Mouse (Mus musculus) embryonic facial prominence, embryonic 13.5 days (tissue): ENCODE measurements around the gene Snai3. TPM values are rescaled to one million over a fixed set of nuclear protein-coding genes. Genes with fewer than 3 reads are reported as not detected.

Experiments
- ATAC-seq: fragments of 200-750 bp; cut with Nextera tagmentation; 2 replicates; pipeline ENCODE4 v1.8.0; 2017; ENCODE audit warnings: low read depth; ENCODE audit not compliant: insufficient number of reproducible peaks, insufficient read depth, low FRiP score, low TSS enrichment
- H3K27ac ChIP-seq: fragments of 300-500 bp; sonication (generic); 2 replicates; pipeline ENCODE4 v1.5.1; 2015; ENCODE audit warnings: moderate library complexity, mild to moderate bottlenecking, inconsistent platforms
- H3K27me3 ChIP-seq: fragments of 300-500 bp; sonication (generic); 2 replicates; pipeline ENCODE4 v1.6.1; 2015; ENCODE audit warnings: mild to moderate bottlenecking, inconsistent platforms
- H3K36me3 ChIP-seq: fragments of 300-500 bp; sonication (generic); 2 replicates; pipeline ENCODE4 v1.6.1; 2015; ENCODE audit warnings: mild to moderate bottlenecking, inconsistent platforms
- H3K4me1 ChIP-seq: fragments of 300-500 bp; sonication (generic); 2 replicates; pipeline ENCODE4 v1.6.1; 2015; ENCODE audit warnings: inconsistent platforms
- H3K4me2 ChIP-seq: fragments of 300-500 bp; sonication (generic); 2 replicates; pipeline ENCODE4 v1.6.1; 2015; ENCODE audit warnings: moderate library complexity, mild to moderate bottlenecking, inconsistent platforms
- H3K4me3 ChIP-seq: fragments of 300-500 bp; sonication (generic); 2 replicates; pipeline ENCODE4 v1.5.1; 2015; ENCODE audit warnings: mild to moderate bottlenecking, inconsistent platforms
- H3K9ac ChIP-seq: fragments of 300-500 bp; sonication (generic); 2 replicates; pipeline ENCODE4 v1.6.1; 2015; ENCODE audit warnings: mild to moderate bottlenecking, inconsistent platforms
- H3K9me3 ChIP-seq: fragments of 300-500 bp; sonication (generic); 2 replicates; pipeline ENCODE4 v1.6.1; 2016; ENCODE audit warnings: inconsistent platforms
- WGBS: fragments of 180-500 bp; shearing (Covaris S2); methylation state at CpG from one replicate; pipeline ENCODE4 v1.1.7; 2015; ENCODE audit warnings: mixed read lengths; 5-methylcytosine and 5-hydroxymethylcytosine counted together
- polyA plus RNA-seq: library from polyadenylated mRNA; unstranded; fragments of >200 nt; fragmentation: Nextera tagmentation; extraction: Ambion mirVana; gene quantifications from 2 replicates; pipeline ENCODE4 v1.2.1, GENCODE M21; 2015

Gene Snai3
- polyA plus RNA-seq, 1 experiment from 2014 or later = 1.2 TPM

DNA sequence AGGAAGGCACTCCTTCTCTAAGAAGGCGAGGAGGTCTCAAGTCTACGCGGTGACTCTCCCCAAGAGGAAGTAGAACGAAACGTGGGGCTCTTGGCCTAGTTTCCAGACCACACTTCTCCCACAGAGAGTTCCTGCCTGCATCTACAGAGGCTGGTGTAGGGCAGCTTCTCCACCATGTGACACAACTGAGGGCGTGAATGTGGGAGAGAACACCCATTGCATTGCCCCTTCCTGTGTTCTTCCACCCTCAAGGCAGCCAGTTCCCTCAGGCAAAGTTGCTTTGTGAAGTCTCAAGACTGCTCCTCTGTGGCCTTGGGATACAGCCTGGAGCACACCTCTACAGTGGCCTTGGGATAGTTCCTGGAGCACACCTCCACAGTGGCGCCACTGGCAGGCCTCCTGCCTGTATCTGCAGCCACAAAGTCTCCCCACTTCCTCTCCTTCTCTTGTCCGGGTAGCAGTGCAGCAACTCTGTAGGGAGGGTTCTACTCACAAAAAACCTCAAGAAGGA, 13.4 kb upstream of the Snai3 start:
- Histone ChIP-seq H3K36me3 (peaks cover 53% of the 10 kb centered on the region), H3K4me1 (peaks cover 26% of the 10 kb centered on the region), H3K4me3 (peak overlapping the region; percentile 100; the same call in 1 of the 2 replicates), H3K27me3 (no peaks in the 10 kb centered on the region), H3K27ac (no peak overlapping the region), H3K9ac (0 out of 2 replicates have a peak overlapping the region, but pooled peaks have one; percentile 11), H3K9me3 (no peaks in the 10 kb centered on the region), H3K4me2 (peak overlapping the region; percentile 95; the same call in 1 of the 2 replicates)
- no peak for ATAC-seq
- 87% methylated on average over 8 of the region's 8 CpGs for WGBS

DNA sequence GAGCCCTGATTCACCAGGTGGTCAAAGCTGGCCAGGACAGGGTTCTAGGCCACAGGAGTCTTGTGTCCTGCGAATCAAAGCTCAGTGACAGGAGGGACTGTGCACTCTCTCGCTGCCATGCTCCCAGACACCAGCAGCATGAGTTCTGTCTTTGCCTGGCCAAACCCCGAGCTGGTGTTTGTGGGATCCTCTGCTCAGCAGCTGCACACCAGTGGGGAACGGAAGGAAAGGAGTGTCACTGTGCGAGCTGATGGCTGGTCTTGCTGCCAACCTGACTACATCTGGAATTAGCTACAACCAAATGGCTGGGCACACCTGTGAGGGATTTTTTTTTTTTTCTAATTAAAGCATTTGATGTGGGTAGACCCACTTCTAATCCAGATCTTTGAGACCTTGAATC, 10.2 kb upstream of the Snai3 start:
- Histone ChIP-seq H3K4me3 (no peak overlapping the region), H3K9ac (no peak overlapping the region), H3K4me2 (no peak overlapping the region), H3K36me3 (peaks cover 71% of the 10 kb centered on the region), H3K27ac (no peak overlapping the region), H3K27me3 (no peaks in the 10 kb centered on the region), H3K4me1 (peaks cover 17% of the 10 kb centered on the region), H3K9me3 (no peaks in the 10 kb centered on the region)
- no peak for ATAC-seq
- 79% methylated on average over 5 of the region's 5 CpGs for WGBS

DNA sequence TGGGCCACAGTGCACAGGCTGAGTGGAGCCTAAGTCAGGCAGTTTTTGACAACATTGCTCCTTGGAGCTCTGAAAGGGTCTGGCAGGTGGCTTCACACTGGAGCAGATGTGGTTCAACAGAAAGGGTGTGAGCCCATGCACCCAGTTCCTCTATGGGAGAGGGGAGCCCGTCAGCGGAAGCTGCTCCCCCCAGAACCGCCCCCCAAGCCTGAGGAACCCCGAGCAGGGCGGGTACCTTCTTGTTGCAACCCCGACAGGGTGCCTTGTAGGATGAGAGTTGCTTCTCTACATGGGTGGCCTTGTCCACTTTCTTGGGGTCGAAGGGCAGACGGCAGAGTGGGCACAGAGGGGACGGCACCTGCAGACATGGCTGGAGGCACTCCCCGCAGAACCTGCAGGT, 9.4 kb upstream of the Snai3 start:
- no peak overlapping the region for H3K27ac ChIP-seq
- H3K4me1 ChIP-seq = peaks cover 14% of the 10 kb centered on the region
- WGBS = 88% methylated on average over 10 of the region's 10 CpGs
- H3K27me3 ChIP-seq = no peaks in the 10 kb centered on the region
- peaks cover 79% of the 10 kb centered on the region for H3K36me3 ChIP-seq
- no peaks in the 10 kb centered on the region for H3K9me3 ChIP-seq
- ATAC-seq = no peak
- H3K4me2 ChIP-seq = no peak overlapping the region
- no peak overlapping the region for H3K4me3 ChIP-seq
- H3K9ac ChIP-seq = no peak overlapping the region

DNA sequence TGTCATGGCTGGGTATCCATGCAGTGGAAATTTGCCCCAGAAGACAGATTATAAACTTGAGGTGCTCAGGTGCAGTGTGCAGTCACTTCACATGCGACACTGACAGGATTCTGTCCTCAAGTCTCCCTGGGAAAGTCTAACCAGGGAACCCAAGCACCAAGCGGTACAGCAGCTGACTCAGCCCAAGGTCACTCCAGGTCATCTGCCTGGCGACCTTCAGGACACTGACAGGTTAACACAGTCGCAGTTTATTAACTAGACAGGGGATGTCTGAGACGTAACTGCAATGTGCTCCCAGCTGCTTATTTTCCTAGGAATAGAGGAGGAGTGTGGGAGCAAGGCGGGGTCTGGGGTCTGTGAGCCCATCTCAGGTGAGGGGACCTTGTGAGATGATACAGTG, 8.9 kb upstream of the Snai3 start:
- H3K4me1 ChIP-seq = peaks cover 9% of the 10 kb centered on the region
- no peak overlapping the region for H3K9ac ChIP-seq
- peaks cover 81% of the 10 kb centered on the region for H3K36me3 ChIP-seq
- H3K9me3 ChIP-seq = no peaks in the 10 kb centered on the region
- no peak overlapping the region for H3K4me3 ChIP-seq
- H3K27ac ChIP-seq = no peak overlapping the region
- H3K4me2 ChIP-seq = no peak overlapping the region
- WGBS = 77% methylated on average over 6 of the region's 6 CpGs
- no peak for ATAC-seq
- H3K27me3 ChIP-seq = no peaks in the 10 kb centered on the region

DNA sequence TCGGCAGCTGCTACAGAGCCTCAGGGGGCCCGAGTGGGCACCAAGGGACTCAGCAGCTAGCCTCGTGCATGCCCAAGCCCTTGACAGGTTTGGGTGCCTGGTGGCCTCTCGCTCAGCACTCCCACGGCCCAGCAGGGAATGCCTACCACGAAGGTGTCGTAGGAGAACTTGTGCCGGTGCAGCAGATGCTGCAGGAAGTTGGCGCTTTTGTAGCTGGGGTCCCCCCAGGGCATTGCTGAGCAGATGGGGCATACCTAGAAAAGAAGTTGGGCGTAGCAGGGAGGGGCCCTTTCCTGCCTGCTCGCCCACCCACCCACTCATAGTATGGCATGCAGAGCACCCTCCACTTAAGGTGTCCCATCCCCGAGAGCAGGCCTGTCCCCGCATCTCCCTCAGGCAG, 7.3 kb upstream of the Snai3 start:
- Histone ChIP-seq H3K4me3 (no peak overlapping the region), H3K9me3 (no peaks in the 10 kb centered on the region), H3K27me3 (peaks cover 4% of the 10 kb centered on the region), H3K4me1 (peaks cover 5% of the 10 kb centered on the region; the same call in 1 of the 2 replicates), H3K27ac (no peak overlapping the region), H3K4me2 (no peak overlapping the region), H3K9ac (no peak overlapping the region), H3K36me3 (peaks cover 68% of the 10 kb centered on the region)
- 88% methylated on average over 13 of the region's 13 CpGs for WGBS
- no peak for ATAC-seq

DNA sequence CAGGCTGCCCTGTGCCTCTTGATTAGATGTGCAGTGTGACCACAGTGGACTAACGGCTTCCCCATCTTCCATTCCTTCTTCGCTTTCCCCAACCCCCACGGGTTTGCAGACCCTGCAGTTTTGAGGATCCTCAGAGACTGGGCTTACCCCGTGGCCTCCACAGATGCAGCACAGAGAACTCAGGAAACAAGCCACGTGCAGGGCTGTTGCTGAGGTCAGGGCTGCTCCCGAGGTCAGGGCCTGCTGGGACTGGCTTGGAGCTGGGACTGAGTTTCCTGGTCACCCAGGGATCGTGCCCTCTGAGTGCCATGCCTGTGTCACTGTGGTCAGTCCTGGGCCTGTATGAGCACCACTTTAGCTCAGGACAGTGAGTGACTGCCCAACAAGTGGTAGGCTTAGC, 4.5 kb upstream of the Snai3 start:
- WGBS = 70% methylated on average over 7 of the region's 7 CpGs
- no peak overlapping the region for H3K9ac ChIP-seq
- no peak overlapping the region for H3K4me3 ChIP-seq
- H3K27me3 ChIP-seq = peaks cover 33% of the 10 kb centered on the region
- no peak for ATAC-seq
- peaks cover 50% of the 10 kb centered on the region for H3K36me3 ChIP-seq
- H3K4me2 ChIP-seq = no peak overlapping the region
- no peaks in the 10 kb centered on the region for H3K9me3 ChIP-seq
- peaks cover 22% of the 10 kb centered on the region for H3K4me1 ChIP-seq
- H3K27ac ChIP-seq = no peak overlapping the region

DNA sequence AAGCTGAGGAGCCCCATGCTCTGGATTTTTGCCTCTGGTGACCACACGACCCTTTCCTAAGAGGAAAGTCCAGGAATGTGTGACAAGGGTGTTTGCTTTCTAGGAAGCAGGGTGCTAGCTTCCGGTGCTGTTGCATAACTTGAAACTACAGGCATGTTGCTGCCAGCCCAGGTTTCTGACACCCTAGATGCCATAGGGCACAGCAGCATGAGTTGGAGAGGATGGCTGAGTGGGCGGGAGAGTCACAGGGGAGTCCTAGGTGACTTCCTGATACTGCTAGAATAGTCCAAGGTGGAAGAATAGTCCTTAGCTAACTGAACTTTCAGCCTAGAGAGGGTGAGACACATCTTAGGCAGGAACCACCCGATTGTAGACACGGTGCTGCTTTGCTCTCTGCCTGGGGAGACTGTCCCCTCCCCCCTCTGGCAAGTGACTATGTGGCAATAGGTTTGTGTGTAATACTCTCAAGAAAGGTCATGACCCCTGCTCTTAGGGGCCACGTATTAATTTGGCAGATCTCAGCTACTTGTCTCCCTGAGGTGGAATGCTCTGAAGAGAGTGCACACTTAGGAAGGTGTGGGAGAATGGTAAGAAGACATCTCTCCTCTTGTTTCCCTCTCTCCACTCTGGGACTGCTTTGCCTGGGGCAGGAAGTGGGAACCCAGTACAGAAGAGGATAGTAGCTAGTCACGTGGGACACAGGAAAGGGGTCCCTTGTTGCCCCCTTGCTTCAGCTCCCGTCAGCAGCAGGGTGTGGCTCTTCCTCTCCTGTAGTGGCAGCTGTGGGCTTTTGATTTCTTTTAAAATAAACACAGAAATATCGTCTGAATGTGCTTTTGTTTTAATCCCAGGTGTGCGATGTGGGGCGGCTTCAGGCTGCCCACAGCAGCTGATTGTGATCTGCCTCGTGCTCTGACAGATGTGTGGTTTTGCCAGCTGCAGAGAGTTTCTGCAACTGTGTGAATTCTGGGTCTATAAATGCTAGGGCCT, 3.4 kb upstream of the Snai3 start:
- Histone ChIP-seq H3K9me3 (no peaks in the 10 kb centered on the region), H3K4me1 (peaks cover 27% of the 10 kb centered on the region), H3K27ac (no peak overlapping the region), H3K36me3 (peaks cover 43% of the 10 kb centered on the region), H3K27me3 (peaks cover 43% of the 10 kb centered on the region), H3K4me3 (no peak overlapping the region), H3K9ac (no peak overlapping the region), H3K4me2 (no peak overlapping the region)
- 39% methylated on average over 12 of the region's 12 CpGs for WGBS
- no peak for ATAC-seq

DNA sequence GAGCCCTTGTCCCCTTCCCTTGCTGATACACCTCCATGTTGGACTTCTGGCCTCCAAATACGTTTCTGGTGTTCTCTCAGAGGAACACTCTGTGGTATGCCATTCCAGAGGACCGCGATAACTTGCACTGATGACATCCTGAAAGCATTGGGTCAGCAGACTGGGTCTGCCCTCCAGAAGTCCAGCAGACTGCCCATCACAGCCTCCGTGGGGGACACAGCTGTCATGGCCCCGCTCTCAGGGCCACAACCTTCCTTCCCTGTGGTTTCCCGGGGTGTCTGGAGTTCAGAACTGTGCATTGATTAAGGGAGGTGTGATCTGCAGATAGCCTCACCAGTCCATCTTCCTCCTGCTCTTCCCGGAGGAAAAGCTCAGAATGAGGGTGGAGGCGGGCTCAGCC, 2.0 kb upstream of the Snai3 start:
- no peak overlapping the region for H3K4me3 ChIP-seq
- peaks cover 57% of the 10 kb centered on the region for H3K27me3 ChIP-seq
- peaks cover 27% of the 10 kb centered on the region for H3K4me1 ChIP-seq
- H3K9ac ChIP-seq = no peak overlapping the region
- H3K36me3 ChIP-seq = peaks cover 28% of the 10 kb centered on the region
- H3K9me3 ChIP-seq = no peaks in the 10 kb centered on the region
- no peak overlapping the region for H3K4me2 ChIP-seq
- no peak for ATAC-seq
- WGBS = 79% methylated on average over 8 of the region's 8 CpGs
- no peak overlapping the region for H3K27ac ChIP-seq

DNA sequence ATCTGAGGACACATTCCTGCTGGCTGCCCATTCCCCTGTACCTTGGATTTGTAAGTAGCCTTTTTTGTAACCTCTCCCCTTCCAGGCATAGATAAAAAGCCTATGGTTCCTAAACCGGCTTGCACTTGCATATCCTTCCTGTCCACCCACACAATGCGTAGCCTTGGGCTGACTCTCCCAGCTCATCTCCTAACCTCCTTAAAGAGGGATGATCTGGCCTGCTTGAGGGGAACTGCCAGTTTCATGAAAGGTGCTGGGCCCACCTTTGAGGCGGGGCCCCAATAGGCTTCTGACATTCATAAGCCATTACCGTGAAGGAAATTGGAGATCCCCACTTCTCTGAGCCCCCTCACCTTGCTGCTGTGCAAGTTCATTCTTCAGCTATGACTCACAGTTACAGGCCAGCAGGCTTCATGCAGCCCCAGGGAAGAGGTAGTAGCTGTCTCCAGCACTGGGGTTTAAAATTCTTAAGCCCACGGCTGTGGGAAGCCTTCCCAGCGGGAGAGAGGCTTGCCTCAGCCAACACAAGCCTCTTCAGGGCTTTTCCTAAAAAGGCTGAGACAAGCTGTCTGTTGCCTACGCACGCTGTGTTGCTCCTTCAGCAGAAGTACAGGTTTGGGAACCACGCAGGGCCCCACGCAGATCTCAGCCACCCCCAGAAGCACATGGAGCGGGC, 1.1 kb upstream of the Snai3 start:
- Histone ChIP-seq H3K9me3 (no peaks in the 10 kb centered on the region), H3K4me2 (no peak overlapping the region), H3K27ac (no peak overlapping the region), H3K36me3 (peaks cover 19% of the 10 kb centered on the region), H3K27me3 (peaks cover 64% of the 10 kb centered on the region), H3K4me1 (peaks cover 27% of the 10 kb centered on the region), H3K4me3 (no peak overlapping the region), H3K9ac (no peak overlapping the region)
- 50% methylated on average over 11 of the region's 11 CpGs for WGBS
- ATAC-seq = no peak

DNA sequence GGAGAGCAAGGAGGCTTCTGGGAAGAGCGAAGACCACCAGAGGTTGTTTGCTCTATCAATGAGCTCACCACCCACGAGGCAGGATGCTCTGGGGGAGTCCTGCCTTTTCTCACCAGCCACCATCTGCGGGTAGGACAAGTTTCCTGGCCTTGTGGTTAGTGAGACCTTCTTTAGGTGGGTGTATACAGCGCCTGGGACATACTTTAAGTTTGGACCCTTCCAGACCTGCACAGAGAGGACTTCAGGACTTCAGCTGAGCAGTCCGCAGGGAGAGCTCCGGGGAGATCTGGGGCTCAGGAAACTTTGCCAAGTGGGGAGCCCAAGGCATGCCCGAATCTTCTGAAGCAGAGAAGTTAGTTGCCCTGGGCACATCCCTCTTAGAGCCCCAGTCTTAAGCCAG, 543 bp downstream of the Snai3 start:
- H3K27me3 ChIP-seq = peaks cover 70% of the 10 kb centered on the region
- WGBS = 24% methylated on average over 7 of the region's 7 CpGs

DNA sequence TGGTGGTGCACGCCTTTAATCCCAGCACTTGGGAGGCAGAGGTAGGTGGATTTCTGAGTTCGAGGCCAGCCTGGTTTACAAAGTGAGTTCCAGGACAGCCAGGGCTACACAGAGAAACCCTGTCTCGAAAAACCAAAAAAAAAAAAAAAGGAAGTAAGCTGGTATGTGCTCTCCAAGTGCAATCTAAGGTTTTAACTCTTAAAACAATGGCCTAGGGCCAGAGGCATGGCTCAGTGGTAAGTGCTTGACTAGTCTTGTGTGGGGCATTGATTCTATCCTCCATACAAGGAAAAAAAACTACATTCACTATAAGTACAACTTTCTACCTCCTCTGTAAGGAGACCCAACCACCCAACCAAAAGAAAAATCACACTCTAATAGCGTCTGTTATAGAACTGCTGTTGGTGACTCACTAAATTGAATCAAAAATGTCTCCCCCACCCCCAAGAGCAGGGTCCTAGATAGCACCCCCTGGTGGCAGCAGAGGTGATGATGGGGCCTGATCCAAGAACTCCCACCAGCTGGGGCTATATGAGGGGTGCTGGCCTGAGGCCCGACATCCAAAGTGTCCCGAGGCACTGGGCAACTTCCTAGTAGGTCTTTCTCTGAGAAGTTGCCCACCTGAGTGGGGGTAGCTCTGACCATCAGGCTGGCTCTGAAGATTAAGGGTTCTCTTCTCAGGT, 1.2 kb downstream of the Snai3 start:
- H3K9ac ChIP-seq = no peak overlapping the region
- H3K9me3 ChIP-seq = no peaks in the 10 kb centered on the region
- ATAC-seq = no peak
- no peak overlapping the region for H3K27ac ChIP-seq
- WGBS = 61% methylated on average over 6 of the region's 6 CpGs
- H3K4me2 ChIP-seq = peak overlapping the region; percentile 56; the same call in 1 of the 2 replicates
- H3K36me3 ChIP-seq = no peaks in the 10 kb centered on the region
- peaks cover 27% of the 10 kb centered on the region for H3K4me1 ChIP-seq
- no peak overlapping the region for H3K4me3 ChIP-seq
- peaks cover 70% of the 10 kb centered on the region for H3K27me3 ChIP-seq

More for the DNA sequence above, 543 bp downstream of the Snai3 start:
- Histone ChIP-seq H3K4me1 (peaks cover 27% of the 10 kb centered on the region), H3K9ac (peak overlapping the region; percentile 37; the same call in 1 of the 2 replicates), H3K27ac (no peak overlapping the region), H3K4me2 (peak overlapping the region; percentile 56), H3K4me3 (peak overlapping the region; percentile 28), H3K36me3 (peaks cover 3% of the 10 kb centered on the region; the same call in 1 of the 2 replicates), H3K9me3 (no peaks in the 10 kb centered on the region)
- ATAC-seq = no peak
